In genomic region chr12:29128844-29129243, GRCm38 (mm10) we compare ENCODE assay signal across 9 mouse cellular contexts.
A peak's percentile ranks its signal among the peaks of the same experiment; 100 is the strongest.
DNase-seq lines count a peak whose midpoint lies in the region; ATAC-seq and TF ChIP-seq lines count a peak whose summit lies in the region.
"Had no signal": no experiment of that assay in that cellular context is flagged by ENCODE, and none has a peak within 500 bp of the region (broad histone marks: within the 10 kb centered on the region; RNA-seq: fewer than 3 reads in every experiment).

No protein-coding gene starts in this region.

- no peaks in the 10 kb centered on the region for H3K36me3 ChIP-seq in neural tube, embryonic 13.5 days

- DNase-seq in heart, postnatal 14 days: peak; percentile 9 to 24
- no peak for DNase-seq in heart, postnatal 25 days (ENCODE audit: low spot score)
- DNase-seq in ES-CJ7 (ENCODE audit: low read depth, low spot score) (peak; percentile 12), adipocyte (ENCODE audit: low spot score) (no peak)
- peak; percentile 66 for DNase-seq in brain, embryonic 14.5 days (ENCODE audit: low read depth)
- DNase-seq in left cerebral cortex, adult 2 months (ENCODE audit: extremely low spot score in 1 of 2, low spot score in 2 of 2): peak; percentile 40

- no peak overlapping the region for H3K9ac ChIP-seq in neural tube, embryonic 13.5 days

- no peaks in the 10 kb centered on the region for H3K27me3 ChIP-seq in neural tube, embryonic 13.5 days
- H3K27me3 ChIP-seq: megakaryocyte, embryonic 14.5 days had no signal

- H3K4me1 ChIP-seq in neural tube, embryonic 13.5 days (replicated peaks): peaks cover 45% of the 10 kb centered on the region
- H3K4me1 ChIP-seq: megakaryocyte, embryonic 14.5 days had no signal

- ATAC-seq in neural tube, embryonic 13.5 days (ENCODE audit: low read depth): peak; percentile 53; the same call in 1 of the 2 replicates
- no peak for ATAC-seq in activated CD4-positive, CD25-positive, alpha-beta regulatory T cell, adult 4 months

- H3K4me3 ChIP-seq in left cerebral cortex, adult 2 months: no peak overlapping the region
- no peak overlapping the region for H3K4me3 ChIP-seq in neural tube, embryonic 13.5 days
- H3K4me3 ChIP-seq: megakaryocyte, embryonic 14.5 days had no signal

- H3K4me2 ChIP-seq in neural tube, embryonic 13.5 days: no peak overlapping the region

- no peaks in the 10 kb centered on the region for H3K9me3 ChIP-seq in neural tube, embryonic 13.5 days
- H3K9me3 ChIP-seq: megakaryocyte, embryonic 14.5 days had no signal

- no peak for TF ChIP-seq POLR2A in brain, embryonic 14.5 days (IDR thresholded peaks at IDR 0.05; ENCODE audit: borderline replicate concordance, extremely low read depth, insufficient read depth, insufficient read length, poor library complexity, severe bottlenecking)

- peak; percentile 65; the same call in 1 of the 2 replicates for TF ChIP-seq CTCF in brain, embryonic 14.5 days (IDR thresholded peaks at IDR 0.05; ENCODE audit: borderline replicate concordance, extremely low read depth, insufficient read depth, insufficient read length)
- peak; percentile 53 for TF ChIP-seq CTCF in left cerebral cortex, adult 2 months (IDR thresholded peaks at IDR 0.05)

- peak overlapping the region; percentile 57; the same call in 1 of the 2 replicates for H3K27ac ChIP-seq in left cerebral cortex, adult 2 months
- H3K27ac ChIP-seq in neural tube, embryonic 13.5 days (replicated peaks): peak overlapping the region; percentile 72

- 42% methylated on average over 10 of the region's 10 CpGs for WGBS in neural tube, embryonic 13.5 days

- intact Hi-C loops in heart, postnatal 14 days (cut with DNase I): loop anchor here (5.0 kb wide), 1 partner anchor 432 kb away; no protein-coding TSS in a partner anchor
- intact Hi-C loops in heart, postnatal 25 days (cut with DNase I): no loop called here
- intact Hi-C loops in left cerebral cortex, adult 2 months (cut with DNase I): no loop called here

Comparison
In these comparisons a context has a peak if more than half of its experiments do, and no peak if none do; other contexts are left out.
1. DNase-seq: peak in heart, postnatal 14 days (2 of 2), ES-CJ7 (single experiment), brain, embryonic 14.5 days (single experiment) and left cerebral cortex, adult 2 months (2 of 2); none in heart, postnatal 25 days (single experiment) and adipocyte (single experiment).